Mouse (Mus musculus): Measurements from ENCODE around the gene Pigf. TPM values are rescaled to one million over a fixed set of nuclear protein-coding genes. Genes with fewer than 3 reads are reported as not detected.

Gene Pigf
- 5.7 and 6.3 TPM in 2 replicates for polyA plus RNA-seq (2012; rRNA removed)

DNA sequence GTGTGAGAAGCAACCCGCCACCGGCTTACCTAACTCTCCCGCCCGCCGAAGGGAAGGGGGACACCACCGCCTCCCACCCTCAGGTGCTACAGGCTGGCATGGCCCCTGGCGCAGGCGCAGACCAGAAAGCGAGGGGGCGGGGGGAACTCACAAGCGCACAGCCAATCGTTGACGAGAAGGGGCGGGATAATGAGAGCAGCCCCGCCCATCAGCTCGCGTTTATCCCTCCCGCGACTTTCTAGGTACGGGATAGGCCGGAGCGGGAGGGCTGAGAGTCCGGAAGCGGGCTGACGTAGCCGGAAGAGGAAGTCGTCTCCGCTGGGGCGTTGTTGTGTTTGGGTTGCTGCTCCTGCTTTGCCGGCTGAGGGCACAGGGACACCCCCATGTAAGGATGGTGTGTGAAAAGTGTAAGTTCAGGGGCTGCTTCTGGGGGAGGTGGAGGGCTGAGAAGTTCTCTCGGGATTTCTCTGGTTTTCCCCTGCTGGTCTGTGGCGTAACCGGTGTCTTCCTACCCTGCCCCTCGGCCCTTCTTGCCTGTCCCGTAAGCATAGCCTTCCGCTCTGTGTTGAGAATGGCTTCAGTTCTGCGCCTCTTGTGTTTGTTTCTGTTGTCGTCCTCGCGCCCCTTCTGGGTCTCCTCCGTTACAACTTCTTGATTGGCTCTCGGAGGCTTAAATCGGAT is at the start of gene Pigf, which contains the start of gene Cript:
Pigf (minus strand) TSS at position 138 of the 681 bp plus-strand sequence.
Cript (plus strand) TSS at position 282 of the 681 bp plus-strand sequence.

GRCm38 (mm10) chr17:86962894-86963585 is 62.2 kb downstream of the Pigf start, which contains the start of gene Rhoq:
Gene Rhoq, plus strand, starts transcription at chr17:86963082.

DNA sequence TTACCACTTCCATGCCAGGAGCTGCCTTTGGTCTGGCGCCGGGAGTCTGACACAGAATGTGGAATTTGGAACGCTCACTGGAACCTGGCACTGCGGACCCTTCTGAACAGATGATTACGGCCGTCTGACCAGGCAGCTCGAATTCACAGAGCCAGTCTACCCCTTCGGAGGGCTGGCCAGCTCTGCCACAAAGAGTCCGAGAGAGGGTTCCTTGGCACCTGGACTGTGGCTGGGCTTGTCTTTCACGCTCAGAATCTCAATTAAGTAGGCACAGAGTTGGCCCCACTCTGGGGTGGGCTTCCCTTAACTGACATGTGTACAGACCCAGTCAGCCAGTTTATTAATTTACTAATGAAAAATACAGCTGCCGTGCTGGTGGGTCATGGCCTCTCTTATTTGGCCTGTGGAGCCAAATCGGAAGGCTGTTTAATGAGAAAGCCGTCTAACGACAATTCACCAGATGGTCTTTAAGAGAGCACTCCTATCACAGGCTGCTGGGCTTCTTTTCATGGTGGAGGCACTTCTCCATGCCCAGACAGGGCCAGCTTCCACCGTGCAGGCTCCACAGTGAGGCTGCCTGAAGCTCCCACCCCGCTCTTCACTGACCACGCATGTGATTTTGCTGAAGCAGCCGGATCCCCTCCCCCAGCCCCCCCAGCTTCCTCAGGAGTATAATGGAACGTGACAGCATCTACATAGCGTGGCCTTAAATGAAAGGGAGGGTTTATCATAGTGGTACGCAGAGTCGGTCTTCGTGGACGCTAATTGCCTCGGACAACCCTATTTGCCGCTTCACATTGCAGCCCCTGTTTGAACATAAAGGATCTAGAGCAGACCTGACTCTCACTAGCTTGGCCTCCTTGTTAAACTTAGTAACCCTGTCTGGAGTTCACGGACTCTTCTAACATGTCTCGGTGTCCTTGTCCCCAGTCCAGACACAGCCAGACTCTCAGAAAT is 77.1 kb downstream of the Pigf start, which contains the start of gene Atp6v1e2:
Atp6v1e2 (minus strand) TSS at position 58 of the 957 bp plus-strand sequence.

Other genes with a start within 250 kb of the Pigf start
- not detected in 2 replicates for gene Tmem247, start 108.1 kb downstream of the Pigf start, polyA plus RNA-seq (2012; rRNA removed)
- gene Atp6v1e2, start 77.5 kb downstream of the Pigf start, polyA plus RNA-seq (2012; rRNA removed) = 0.09 TPM in 1 of 2 replicates, not detected in the other
- gene Rhoq, start 62.3 kb downstream of the Pigf start, polyA plus RNA-seq (2012; rRNA removed) = 14.8 and 17.6 TPM in 2 replicates
- 4.7 and 5.4 TPM in 2 replicates for gene Cript, start 144 bp upstream of the Pigf start, polyA plus RNA-seq (2012; rRNA removed)
- gene Socs5, start 82.3 kb upstream of the Pigf start, polyA plus RNA-seq (2012; rRNA removed) = 7.3 and 8.1 TPM in 2 replicates
- 69.9 and 85.3 TPM in 2 replicates for gene Mcfd2, start 240.5 kb upstream of the Pigf start, polyA plus RNA-seq (2012; rRNA removed)

Measured in colon, adult 2 months (tissue).